Mouse (Mus musculus) CD4-positive, CD25-positive, alpha-beta regulatory T cell, adult 9 weeks (primary cell): Measurements from ENCODE around the gene Lsg1. TPM values are rescaled to one million over a fixed set of nuclear protein-coding genes. Genes with fewer than 3 reads are reported as not detected.

Source experiments
- polyA plus RNA-seq: library from polyadenylated mRNA; unstranded; fragments of 100-300 nt; shearing (Covaris generic); gene quantifications from one replicate; pipeline ENCODE4 v1.2.1, GENCODE M21; 2017

The Lsg1 gene
- 91.0 TPM for polyA plus RNA-seq

GRCm38 (mm10) chr16:30587494-30588327 lies at the start of gene Lsg1:
TSS of gene Lsg1 (minus strand) at chr16:30587592.

GRCm38 (mm10) chr16:30599491-30600268 lies 12.3 kb upstream of the Lsg1 start, which contains the start of gene Fam43a:
TSS of gene Fam43a (plus strand) at chr16:30599723.

GRCm38 (mm10) chr16:30550748-30551192 lies 36.6 kb downstream of the Lsg1 start, which contains the start of gene Tmem44:
TSS of gene Tmem44 (minus strand) at chr16:30550842.

Other genes with a start within 250 kb of the Lsg1 start
- gene Atp13a3, start 181.6 kb downstream of the Lsg1 start, polyA plus RNA-seq, result 6.0 TPM
- gene Tmem44, start 36.8 kb downstream of the Lsg1 start, polyA plus RNA-seq, result 0.29 TPM
- 2.8 TPM for gene Fam43a, start 12.1 kb upstream of the Lsg1 start, polyA plus RNA-seq